Mouse (Mus musculus) cerebellum, adult 2 months (tissue): ENCODE results near the gene Kctd21.

Experiments
- CTCF ChIP-seq: fragments of 200-500 bp; IDR thresholded peaks from 2 replicates; pipeline ENCODE4 v1.5.1; 2011; ENCODE audit warnings: low read depth, mild to moderate bottlenecking, control low read depth, low read length, moderate library complexity, borderline replicate concordance; ENCODE audit not compliant: insufficient read depth
- POLR2A ChIP-seq: fragments of 200-500 bp; IDR thresholded peaks from 2 replicates; pipeline ENCODE4 v1.6.1; 2011; ENCODE audit warnings: low read length, control low read depth, borderline replicate concordance; ENCODE audit not compliant: insufficient read depth

- TF ChIP-seq CTCF = no peak
- TF ChIP-seq POLR2A = no peak
Measured at GRCm38 (mm10) chr7:97375101-97375500, 43.0 kb downstream of the Kctd21 start.
